Mouse (Mus musculus) liver, embryonic 14.5 days (tissue): ENCODE results near the gene Tmem54.

Source experiments
- CTCF ChIP-seq: IDR thresholded peaks from 2 replicates; pipeline ENCODE4 v1.5.1; 2016; ENCODE audit warnings: antibody characterized with exemption, low read depth, control low read depth
- EP300 ChIP-seq: IDR thresholded peaks from 2 replicates; pipeline ENCODE4 v1.6.1; 2016; ENCODE audit warnings: antibody characterized with exemption, low read depth

- no peak for TF ChIP-seq CTCF
- no peak for TF ChIP-seq EP300
Observed at GRCm38 (mm10) chr4:129136189-129136578, 30.8 kb downstream of the Tmem54 start.
